Comparison of ENCODE assay signal across 9 mouse cellular contexts in the genomic region with DNA sequence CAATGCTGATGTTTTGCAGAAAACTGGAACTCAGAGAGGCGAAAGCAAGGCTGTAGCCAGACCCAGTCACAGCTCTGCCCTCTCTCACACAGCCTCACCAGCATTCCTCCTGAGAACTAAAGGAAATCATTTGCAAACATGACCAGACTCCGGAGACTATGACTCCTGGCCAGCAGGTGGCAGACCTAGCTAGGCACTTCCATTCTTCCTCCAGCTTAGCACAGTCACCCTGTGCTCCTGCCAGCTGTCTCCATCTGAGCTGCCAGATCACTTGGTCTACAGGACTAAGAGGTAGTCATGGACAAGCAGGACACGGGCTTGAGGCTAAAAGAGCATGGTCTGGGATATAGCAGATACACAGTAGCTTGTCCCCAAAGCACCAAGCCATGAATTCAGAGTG. TPM values are rescaled to one million over a fixed set of nuclear protein-coding genes. Genes with fewer than 3 reads are reported as not detected.
DNase-seq lines count a peak whose midpoint lies in the region; ATAC-seq and TF ChIP-seq lines count a peak whose summit lies in the region.
"Had no signal": no experiment of that assay in that cellular context is flagged by ENCODE, and none has a peak within 500 bp of the region (broad histone marks: within the 10 kb centered on the region; RNA-seq: fewer than 3 reads in every experiment).

No protein-coding gene starts in this region.

- DNase-seq in Patski (ENCODE audit: low read depth, low spot score), result peak; percentile 43
- DNase-seq in cerebellum, adult 8-10 months, result peak; percentile 89
- DNase-seq in frontal cortex, postnatal 10 days (ENCODE audit: low spot score in 2 of 2), result peak; percentile 75 to 83
- DNase-seq in layer of hippocampus, postnatal 36 days, result peak; percentile 74 to 77
- peak; percentile 89 to 94 for DNase-seq in right cerebral cortex, adult 2 months (ENCODE audit: low spot score in 2 of 2)
- DNase-seq in urinary bladder, postnatal 10 days (ENCODE audit: low spot score), result peak; percentile 39

- CTCF ChIA-PET in Patski (lab: Charles Lee), result interaction anchor here (1.0 to 4.7 kb wide), 11 partner anchors 12 to 273 kb away, joined by 3 to 33 read pairs (median 4); no protein-coding TSS in a partner anchor

- no peaks in the 10 kb centered on the region for H3K27me3 ChIP-seq in Patski
- H3K27me3 ChIP-seq in hindbrain, embryonic 16.5 days (replicated peaks; ENCODE audit: control insufficient read depth, insufficient read depth, low read length), result no peaks in the 10 kb centered on the region

- no peak for TF ChIP-seq CTCF in Patski (IDR thresholded peaks at IDR 0.05)

- H3K27ac ChIP-seq in hindbrain, embryonic 16.5 days (ENCODE audit: low read depth, low read length), result 0 out of 2 replicates have a peak overlapping the region, but pooled peaks have one; percentile 3
- H3K27ac ChIP-seq: stomach, embryonic 15.5 days had no signal

- H3K9ac ChIP-seq in hindbrain, embryonic 16.5 days (ENCODE audit: low read depth, low read length), result no peak overlapping the region
- H3K9ac ChIP-seq: stomach, embryonic 15.5 days had no signal

- H3K4me2 ChIP-seq in hindbrain, embryonic 16.5 days (ENCODE audit: low read length), result no peak overlapping the region
- H3K4me2 ChIP-seq: stomach, embryonic 15.5 days had no signal

- POLR2A ChIA-PET in Patski (lab: Charles Lee), result interaction anchor here (0.6 to 1.5 kb wide), 2 partner anchors 66 to 273 kb away, joined by 3 to 6 read pairs; no protein-coding TSS in a partner anchor

- no peaks in the 10 kb centered on the region for H3K9me3 ChIP-seq in hindbrain, embryonic 16.5 days (ENCODE audit: control insufficient read depth, low read length)
- H3K9me3 ChIP-seq: stomach, embryonic 15.5 days had no signal

- H3K4me3 ChIP-seq in hindbrain, embryonic 16.5 days (ENCODE audit: low read length), result no peak overlapping the region
- H3K4me3 ChIP-seq: stomach, embryonic 15.5 days had no signal

- H3K36me3 ChIP-seq in hindbrain, embryonic 16.5 days (ENCODE audit: control insufficient read depth, insufficient read depth, low read length), result no peaks in the 10 kb centered on the region
- H3K36me3 ChIP-seq: stomach, embryonic 15.5 days had no signal

- 2% methylated on average over 3 of the region's 3 CpGs for WGBS in hindbrain, embryonic 16.5 days

- in situ Hi-C loops in Patski (cut with MboI; ENCODE audit: low pct_unique_long_range_greater_than_20kb), result loop anchor here (5.0 to 10.0 kb wide), 2 partner anchors 170 to 267 kb away; no protein-coding TSS in a partner anchor

- peaks cover 43% of the 10 kb centered on the region for H3K4me1 ChIP-seq in hindbrain, embryonic 16.5 days (ENCODE audit: control insufficient read depth, insufficient read depth, low read depth, low read length)

- ATAC-seq in Patski, result peak; percentile 21
- ATAC-seq in hindbrain, embryonic 16.5 days, result peak; percentile 10
- ATAC-seq in megakaryocyte, adult 5-6 weeks (ENCODE audit: poor library complexity, severe bottlenecking), result peak; percentile 59

RNA-seq across cellular contexts. Expression of a gene that starts 2.7 kb away (rescaled TPM):
- polyA plus RNA-seq in Patski (2021), result 23.7 TPM
- 101 and 112 TPM in 2 replicates for polyA plus RNA-seq in hindbrain, embryonic 16.5 days (2015; fragmentation: Nextera tagmentation; extraction: Ambion mirVana)
- total RNA-seq in layer of hippocampus, postnatal 36 days (2021), result 100 to 1,000 TPM; 124 to 125 TPM
- total RNA-seq in megakaryocyte, adult 5-6 weeks (2015), result 27.2 and 27.4 TPM in 2 replicates
- total RNA-seq in megakaryocyte, adult 5-6 weeks (2017), result 5.7 and 11.8 TPM in 2 replicates

RNA-seq across cellular contexts. Expression of a gene that starts 2.7 kb away (rescaled TPM):
- 25.6 TPM for polyA plus RNA-seq in Patski (2021)
- 68.3 and 80.3 TPM in 2 replicates for polyA plus RNA-seq in hindbrain, embryonic 16.5 days (2015; fragmentation: Nextera tagmentation; extraction: Ambion mirVana)
- total RNA-seq in layer of hippocampus, postnatal 36 days (2021), result 10 to 100 TPM; 36.2 to 37.7 TPM
- total RNA-seq in megakaryocyte, adult 5-6 weeks (2015), result 0.38 and 0.68 TPM in 2 replicates
- total RNA-seq in megakaryocyte, adult 5-6 weeks (2017), result 1.5 and 3.0 TPM in 2 replicates

RNA-seq across cellular contexts. Expression of a gene that starts 56.2 kb away (rescaled TPM):
- 24.2 TPM for polyA plus RNA-seq in Patski (2021)
- polyA plus RNA-seq in hindbrain, embryonic 16.5 days (2015; fragmentation: Nextera tagmentation; extraction: Ambion mirVana), result 25.7 and 28.3 TPM in 2 replicates
- total RNA-seq in layer of hippocampus, postnatal 36 days (2021), result 10 to 100 TPM; 45.1 to 50.2 TPM
- total RNA-seq in megakaryocyte, adult 5-6 weeks (2015), result 23.3 and 32.1 TPM in 2 replicates
- 33.2 and 40.2 TPM in 2 replicates for total RNA-seq in megakaryocyte, adult 5-6 weeks (2017)

Comparison
In these comparisons a context has a peak if more than half of its experiments do, and no peak if none do; other contexts are left out.
1. DNase-seq: peak in every context shown above with its lines; median percentile 92 in right cerebral cortex, adult 2 months; 89 in cerebellum, adult 8-10 months; 79 in frontal cortex, postnatal 10 days; 76 in layer of hippocampus, postnatal 36 days; 43 in Patski; 39 in urinary bladder, postnatal 10 days.
2. RNA of a gene that starts 2.7 kb away (total RNA-seq): 124 to 125 TPM in layer of hippocampus, postnatal 36 days; 5.7 to 27.4 TPM in megakaryocyte, adult 5-6 weeks; every median in the first group is over 4 times any median in the second.
3. RNA of a gene that starts 2.7 kb away (total RNA-seq): 36.2 to 37.7 TPM in layer of hippocampus, postnatal 36 days; 0.38 to 3.0 TPM in megakaryocyte, adult 5-6 weeks; every median in the first group is over 4 times any median in the second.
4. Peak in every context shown above with its lines, with median percentiles within 50 percentile points of each other: ATAC-seq.